Mouse (Mus musculus) E14TG2a.4 (cell line): ENCODE measurements at regions not wholly inside any gene's neighbourhood (a gene's known extent, or its start where the extent isn't known, plus 50 kb on each side); places are given as distances from the start of the nearest gene placed in this dataset.

ENCODE experiments used
- CTCF ChIP-seq: conservative IDR thresholded peaks from 2 replicates; pipeline ENCODE4 v1.5.1; 2014; ENCODE audit warnings: low read length
- NANOG ChIP-seq: IDR thresholded peaks from 2 replicates; pipeline ENCODE4 v1.6.1; 2014; ENCODE audit warnings: borderline replicate concordance, low read length, mixed read lengths
- POU5F1 ChIP-seq: IDR thresholded peaks from 2 replicates; pipeline ENCODE4 v1.6.1; 2014; ENCODE audit warnings: low read length, borderline replicate concordance

DNA sequence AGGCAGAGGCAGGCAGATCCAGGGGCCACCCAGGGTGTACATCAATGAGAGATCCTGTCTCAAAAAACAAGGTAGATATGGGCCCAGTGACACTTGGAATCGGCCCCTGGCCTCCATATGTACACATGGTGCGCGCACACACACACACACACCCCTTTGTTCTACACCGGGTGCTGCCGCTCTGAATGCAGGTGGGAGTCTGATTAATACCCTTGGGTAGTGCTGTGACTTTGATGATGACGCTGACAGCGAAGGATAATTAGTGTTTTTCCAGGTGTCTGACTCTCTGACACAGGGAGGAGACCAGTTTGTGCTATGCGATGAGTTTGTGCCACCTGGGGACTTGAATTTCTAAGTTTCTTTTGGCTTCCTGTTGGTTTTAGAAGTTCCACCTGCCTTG is 251.3 kb downstream of the Hhipl2 start:
- no peak for TF ChIP-seq CTCF
- TF ChIP-seq POU5F1: no peak
- TF ChIP-seq NANOG: no peak
